Mouse (Mus musculus) thymus, postnatal 36 days (tissue): Measurements from ENCODE around the gene Lmo7.
A peak's percentile ranks its signal among the peaks of the same experiment; 100 is the strongest.

ENCODE experiments used
- DNase-seq, 2 experiments: peaks; one replicate each; pipeline ENCODE4 v3.0.0; 2022; ENCODE audit warnings: mixed read lengths in 2 of 2

Gene Lmo7

GRCm38 (mm10) chr14:101729237-101729971, at the start of gene Lmo7, which contains the start of gene Gm9922:
Lmo7 (plus strand) TSS chr14:101729957.
Gm9922 (minus strand) TSS chr14:101729814.
- peak; percentile 30 to 33 for DNase-seq

DNA sequence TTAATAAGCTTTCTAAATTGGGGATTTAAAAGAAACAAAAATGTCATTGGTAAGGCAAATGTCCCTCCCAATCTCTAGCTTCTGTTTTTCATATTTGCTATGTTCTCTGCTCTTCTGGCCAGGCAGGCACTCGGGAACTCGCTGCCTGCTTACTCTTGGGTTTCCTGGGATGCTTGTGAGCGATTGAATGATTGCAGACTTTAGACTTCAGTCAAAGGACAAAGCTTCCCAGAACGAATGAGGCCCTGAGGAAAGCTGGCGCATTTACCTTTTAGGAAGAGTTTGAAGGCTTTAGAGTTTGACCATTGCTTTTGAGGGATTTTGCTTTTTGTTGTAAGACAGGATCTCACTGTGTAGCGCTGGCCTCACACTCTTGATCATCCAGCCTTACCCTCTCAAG, 42.1 kb upstream of the Lmo7 start:
- DNase-seq = no peak

DNA sequence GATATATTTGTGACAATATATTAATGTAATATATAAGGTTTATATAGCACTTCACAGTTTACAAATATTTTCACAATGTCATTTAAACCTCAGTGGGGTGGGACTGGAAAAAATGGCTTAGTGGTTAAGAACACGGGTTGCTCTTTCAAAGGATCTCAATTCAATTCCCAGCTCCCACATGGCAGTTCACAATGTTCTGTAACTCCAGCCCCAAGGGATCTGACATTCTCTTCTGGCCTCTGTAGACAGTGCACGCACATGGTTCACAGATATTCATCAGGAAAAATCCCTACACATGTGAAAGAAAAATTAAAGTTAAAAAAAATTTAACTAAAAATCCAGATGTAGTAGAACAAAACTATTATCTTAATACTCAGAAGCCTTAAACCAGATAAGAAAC, 41.4 kb upstream of the Lmo7 start:
- no peak for DNase-seq

DNA sequence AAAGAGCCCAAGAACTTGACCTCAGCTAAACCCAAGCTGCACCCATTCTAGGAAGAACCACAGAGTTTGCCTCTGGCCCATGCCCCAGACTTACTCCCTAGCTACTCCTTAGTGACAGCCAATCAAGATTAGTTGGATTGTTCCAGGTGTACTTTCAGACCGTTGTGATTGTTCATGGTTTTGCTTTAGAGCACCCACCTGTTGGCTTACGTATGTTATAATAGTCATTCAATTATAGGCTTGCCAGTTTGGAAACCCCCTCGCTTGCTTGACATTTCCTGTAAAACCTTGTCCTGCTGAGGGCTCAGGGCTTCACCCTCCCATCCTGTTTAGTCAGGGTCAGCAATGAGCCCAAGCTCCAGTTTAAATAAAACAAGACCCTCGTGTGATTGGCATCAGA, 25.3 kb upstream of the Lmo7 start:
- DNase-seq = no peak

DNA sequence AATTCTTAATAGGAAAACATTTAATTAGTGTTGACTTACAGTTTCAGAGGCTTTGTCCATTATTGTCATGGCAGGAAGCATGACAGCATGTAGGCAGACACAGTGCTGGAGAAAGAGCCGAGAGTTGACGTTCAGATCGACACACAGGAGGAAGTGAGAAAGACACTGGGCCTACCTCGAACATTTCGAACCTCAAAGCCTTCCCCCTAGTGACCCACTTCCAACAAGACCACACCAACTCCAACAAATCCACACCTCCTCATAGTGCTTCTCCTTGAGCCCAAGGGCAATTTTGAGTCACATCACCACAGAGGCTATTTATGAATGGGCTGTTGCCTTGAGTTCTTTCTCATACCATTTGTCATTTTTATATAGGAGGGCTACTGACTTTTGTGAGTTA, 22.7 kb upstream of the Lmo7 start:
- DNase-seq = no peak

DNA sequence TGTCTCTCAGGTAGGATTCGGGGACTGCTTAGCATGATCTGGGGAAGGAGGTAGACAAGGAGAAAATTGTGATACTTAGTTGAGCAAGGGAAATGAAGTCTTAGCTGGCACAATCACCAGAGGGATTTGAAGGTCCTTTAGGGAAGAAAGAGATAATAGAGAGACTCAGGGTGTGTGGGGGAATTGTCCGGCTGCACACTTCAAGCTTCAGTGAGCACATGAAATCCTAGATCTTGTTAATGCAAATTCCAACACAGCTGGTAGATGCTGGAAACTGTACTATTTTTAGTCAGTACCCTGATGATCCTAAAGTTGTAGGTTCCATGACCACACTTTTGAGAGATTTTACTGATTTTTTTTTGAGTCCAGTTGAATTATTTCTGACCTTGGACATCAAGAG, 15.3 kb upstream of the Lmo7 start:
- DNase-seq = no peak

- no peak for DNase-seq
Measured at GRCm38 (mm10) chr14:101729972-101730692, 375 bp downstream of the Lmo7 start.

DNA sequence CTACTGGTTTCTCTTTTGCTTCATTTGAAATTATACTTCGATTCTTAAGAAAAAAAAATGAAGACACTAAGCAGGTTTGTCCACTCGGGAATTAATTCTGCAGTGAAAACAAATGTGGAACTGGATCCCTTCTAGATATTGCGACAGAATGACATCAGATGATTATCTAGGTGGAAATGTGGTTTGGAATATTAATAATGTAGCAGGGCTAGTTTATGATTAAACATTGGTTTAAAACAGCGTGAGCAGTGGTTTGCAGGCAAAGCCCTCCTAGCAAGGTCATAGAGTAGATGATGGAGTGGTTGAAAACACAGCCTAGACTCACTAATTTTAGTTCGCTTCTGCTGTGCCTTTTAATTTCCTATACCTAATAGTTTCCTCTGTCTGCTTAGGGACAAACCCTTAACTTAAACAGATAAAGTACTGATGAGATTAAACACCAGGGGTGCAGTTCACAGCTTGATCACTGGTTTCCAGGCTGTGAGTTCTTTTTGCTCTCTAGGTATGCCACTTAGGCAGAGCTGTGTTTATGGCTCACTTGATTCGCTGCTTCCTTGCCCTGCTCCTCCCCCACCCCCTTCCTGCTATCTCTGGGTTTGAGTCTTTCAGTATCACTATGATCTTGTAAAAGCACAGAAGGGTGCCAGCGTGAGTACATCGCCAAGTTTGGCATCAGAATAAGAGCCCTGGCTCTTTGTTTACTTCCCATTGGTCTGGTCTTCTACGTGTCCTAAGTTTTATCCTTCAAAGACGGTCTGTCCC, 4.0 kb downstream of the Lmo7 start:
- DNase-seq = no peak

GRCm38 (mm10) chr14:101737501-101737900, 7.7 kb downstream of the Lmo7 start:
- DNase-seq = no peak

DNA sequence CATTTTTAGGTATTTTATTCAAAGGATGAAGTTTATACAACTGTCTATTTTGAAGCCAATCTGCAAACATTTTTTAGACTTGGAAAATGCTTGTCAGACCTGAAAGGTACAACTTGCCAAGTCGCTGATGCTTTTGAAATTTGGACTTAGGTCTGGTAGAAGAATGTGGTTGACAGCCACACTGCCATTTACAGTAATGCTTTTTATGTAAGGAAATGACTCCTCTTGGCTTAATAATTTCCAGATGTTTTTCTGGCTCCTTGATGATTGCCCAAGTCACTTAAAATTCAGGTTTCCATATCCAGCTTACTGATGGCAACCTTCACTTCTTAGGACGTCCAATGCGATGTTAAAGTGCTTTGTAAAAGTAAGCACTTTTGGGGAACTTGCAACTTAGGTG, 16.9 kb downstream of the Lmo7 start:
- no peak for DNase-seq

GRCm38 (mm10) chr14:101747811-101748210, 18.1 kb downstream of the Lmo7 start:
- no peak for DNase-seq

GRCm38 (mm10) chr14:101748436-101748835, 18.7 kb downstream of the Lmo7 start:
- no peak for DNase-seq

GRCm38 (mm10) chr14:101750910-101751309, 21.2 kb downstream of the Lmo7 start:
- DNase-seq = no peak

- no peak for DNase-seq
Measured at GRCm38 (mm10) chr14:101755425-101755824, 25.7 kb downstream of the Lmo7 start.

- no peak for DNase-seq
Measured at GRCm38 (mm10) chr14:101762267-101762666, 32.5 kb downstream of the Lmo7 start.

DNA sequence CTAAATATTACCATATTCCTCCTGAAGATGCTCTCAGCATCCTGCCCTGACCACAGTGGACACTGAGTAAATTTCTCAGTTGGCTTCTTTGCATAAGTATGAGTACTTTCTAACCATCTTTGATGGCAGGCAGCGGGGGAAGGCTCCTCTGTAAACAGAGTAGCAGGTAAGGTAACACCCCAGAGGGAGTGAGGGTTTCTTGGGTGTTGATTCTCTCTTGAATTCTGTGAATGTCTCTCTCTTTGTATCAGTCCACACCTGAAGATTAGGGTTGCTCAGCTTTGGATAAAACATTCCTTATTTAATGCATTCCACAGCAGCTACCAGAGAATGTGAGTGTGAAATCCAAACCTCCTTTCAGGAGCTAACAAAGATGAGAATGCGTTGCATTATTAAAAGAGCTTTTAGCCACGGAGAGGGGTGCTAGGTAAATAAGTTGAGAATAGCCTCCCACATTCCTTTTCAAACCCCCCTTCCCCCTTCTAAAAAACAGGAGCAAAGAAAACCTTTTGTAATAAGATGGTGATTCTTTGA, 34.1 kb downstream of the Lmo7 start:
- no peak for DNase-seq

- DNase-seq = no peak
Measured at GRCm38 (mm10) chr14:101771336-101771735, 41.6 kb downstream of the Lmo7 start.

DNA sequence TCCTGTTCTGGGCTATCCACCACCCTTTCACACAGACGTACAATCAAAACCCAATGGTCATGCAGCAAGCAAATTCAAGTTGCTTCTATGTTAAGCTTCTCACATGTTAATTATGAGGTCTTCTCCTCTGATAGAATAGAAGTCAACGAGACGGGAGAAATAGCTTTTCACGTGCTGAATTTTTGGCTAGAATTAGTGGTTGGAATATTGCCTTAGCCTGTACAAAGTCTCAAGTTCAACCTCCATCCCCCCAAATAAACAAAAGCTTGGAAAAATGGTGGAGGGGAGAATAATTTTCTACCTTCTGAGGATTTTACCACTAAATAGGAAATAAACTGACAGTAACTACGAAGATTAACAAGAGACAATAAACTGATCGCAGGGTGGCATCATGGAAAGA, 42.0 kb downstream of the Lmo7 start:
- DNase-seq = no peak

DNA sequence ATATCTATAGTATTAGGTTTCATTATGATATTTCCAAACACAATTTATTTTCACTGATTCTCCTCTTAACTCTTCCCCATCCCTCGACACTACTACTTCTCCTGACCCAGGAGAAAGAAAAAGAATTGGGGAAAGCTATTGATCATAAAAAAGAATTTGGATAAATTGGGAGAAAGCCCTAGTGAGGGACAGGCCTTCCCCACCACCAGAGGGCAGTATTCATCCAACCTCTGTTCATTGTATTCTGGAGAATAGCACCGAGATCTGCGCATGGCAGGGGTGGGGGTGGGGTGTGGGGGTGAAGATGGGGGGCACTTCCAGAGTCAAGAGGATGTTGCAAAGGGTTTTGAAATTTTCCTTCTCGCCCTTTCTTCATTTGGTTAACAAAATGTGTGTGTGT, 44.9 kb downstream of the Lmo7 start:
- DNase-seq = no peak

DNA sequence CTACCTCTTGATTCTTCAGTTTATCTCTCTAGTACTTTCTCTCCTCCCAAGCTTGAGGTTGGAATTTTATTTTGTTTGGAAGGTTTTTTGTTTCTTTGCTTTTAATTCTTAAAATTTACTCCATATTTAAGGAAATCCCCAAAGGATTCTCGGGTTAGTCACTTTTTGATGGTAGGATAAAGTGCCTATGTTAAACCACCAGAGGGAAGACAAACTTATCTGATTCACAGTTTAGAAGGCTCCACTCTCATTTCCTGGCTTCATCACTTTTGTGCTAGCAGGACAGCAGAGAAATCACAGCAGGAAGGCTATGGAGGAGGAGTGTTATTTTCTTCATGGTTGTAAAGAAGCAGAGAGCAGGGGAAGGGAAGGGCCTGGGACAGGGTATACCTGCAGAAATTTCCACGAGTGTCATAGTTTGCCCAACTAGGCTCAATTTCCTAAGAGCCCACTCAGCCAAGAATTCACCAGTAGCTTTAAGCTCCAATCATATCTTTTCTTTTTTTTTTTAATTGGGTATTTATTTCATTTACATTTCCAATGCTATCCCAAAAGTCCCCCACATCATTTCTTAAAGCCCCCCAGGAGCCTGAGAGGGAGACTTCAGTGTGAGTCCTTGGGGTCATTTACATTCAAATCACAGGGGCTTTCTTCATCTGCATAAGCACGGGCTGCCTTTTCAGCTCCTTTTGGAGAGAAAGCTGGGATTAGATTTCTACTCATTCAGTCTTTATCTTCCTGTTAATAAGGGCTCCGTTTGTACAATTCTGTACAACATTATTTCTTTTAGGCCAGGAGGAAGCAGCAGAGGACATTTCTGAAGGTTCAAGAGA, 46.8 kb downstream of the Lmo7 start:
- no peak for DNase-seq

DNA sequence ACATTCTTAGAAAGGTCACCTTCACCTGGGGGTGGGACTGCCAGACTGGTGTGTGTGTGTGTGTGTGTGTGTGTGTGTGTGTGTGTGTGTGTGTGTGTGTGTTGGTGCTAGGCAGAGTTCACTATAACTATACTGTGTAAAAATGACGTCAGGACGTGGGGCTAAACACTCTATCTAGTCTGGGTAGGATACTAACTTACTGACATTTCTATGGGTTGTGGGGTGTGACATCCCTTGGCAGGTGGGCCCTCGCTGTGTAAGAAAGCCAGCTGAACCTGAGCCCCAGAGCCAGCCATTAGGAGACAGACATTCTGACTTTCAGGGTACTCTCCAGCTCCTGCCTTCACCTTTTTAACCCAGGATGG, 47.4 kb downstream of the Lmo7 start:
- DNase-seq = no peak

- no peak for DNase-seq
Measured at GRCm38 (mm10) chr14:101778426-101778825, 48.7 kb downstream of the Lmo7 start.

DNA sequence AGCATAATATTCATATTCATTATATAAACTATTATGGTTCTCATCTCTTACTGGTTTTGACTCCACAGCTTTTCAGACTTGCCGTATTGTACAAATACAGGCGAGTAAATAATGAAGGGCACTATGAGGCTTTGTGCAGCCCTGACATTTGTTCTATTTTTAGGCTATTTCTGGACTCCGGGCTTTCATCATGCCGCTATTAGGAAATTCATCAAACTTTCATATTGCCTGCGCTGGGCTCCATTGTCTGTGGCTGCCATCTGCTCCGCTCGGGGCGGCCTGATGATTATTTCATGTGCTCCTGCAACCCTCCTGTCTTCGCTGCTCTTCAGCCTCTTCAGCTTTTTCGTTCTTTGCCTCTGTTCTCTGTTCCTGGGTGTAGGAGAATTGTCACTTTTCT, 50.3 kb downstream of the Lmo7 start:
- no peak for DNase-seq
